Comparison of ENCODE assay signal across 10 mouse cellular contexts in the genomic region with DNA sequence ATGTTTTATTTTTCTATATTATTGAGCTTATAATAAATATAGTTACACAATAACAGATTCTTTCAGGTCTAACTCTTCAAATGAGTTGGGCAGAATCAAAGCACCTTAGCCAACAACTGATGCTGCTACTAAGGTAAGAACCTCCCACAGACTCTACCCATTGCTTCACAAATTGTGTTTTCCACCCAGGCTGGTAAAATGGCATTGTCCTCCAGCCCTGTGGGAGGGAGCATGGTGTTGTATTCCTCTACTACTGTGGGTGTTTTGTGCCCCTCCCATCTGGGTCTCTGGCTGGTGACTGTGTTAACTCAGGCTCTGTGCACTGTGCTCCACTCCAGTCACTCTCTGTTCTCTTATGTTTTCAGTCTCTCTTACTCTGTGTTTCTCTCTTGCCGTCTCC. TPM values are rescaled to one million over a fixed set of nuclear protein-coding genes. Genes with fewer than 3 reads are reported as not detected.
DNase-seq lines count a peak whose midpoint lies in the region; ATAC-seq and TF ChIP-seq lines count a peak whose summit lies in the region.
"Had no signal": no experiment of that assay in that cellular context is flagged by ENCODE, and none has a peak within 500 bp of the region (broad histone marks: within the 10 kb centered on the region; RNA-seq: fewer than 3 reads in every experiment).

No protein-coding gene starts in this region.

- intact Hi-C loops in heart, postnatal 14 days (cut with DNase I): loop anchor here (5.0 kb wide), 1 partner anchor 54 kb away; a partner anchor contains a TSS
- intact Hi-C loops in left cerebral cortex, postnatal 25 days (cut with DNase I): no loop called here

- no peak for TF ChIP-seq EP300 in heart, postnatal 0 days (IDR thresholded peaks at IDR 0.05; ENCODE audit: low read depth)

- H3K4me1 ChIP-seq in heart, postnatal 0 days (ENCODE audit: control insufficient read depth, insufficient read depth): peaks cover 33% of the 10 kb centered on the region
- H3K4me1 ChIP-seq in hindbrain, embryonic 10.5 days (replicated peaks): peaks cover 32% of the 10 kb centered on the region

- no peaks in the 10 kb centered on the region for H3K27me3 ChIP-seq in heart, postnatal 0 days (ENCODE audit: control insufficient read depth, insufficient read depth, low read length)
- no peaks in the 10 kb centered on the region for H3K27me3 ChIP-seq in hindbrain, embryonic 10.5 days (ENCODE audit: insufficient read depth, poor library complexity, severe bottlenecking)
- H3K27me3 ChIP-seq: Patski had no signal

- no peak overlapping the region for H3K9ac ChIP-seq in heart, postnatal 0 days (replicated peaks; ENCODE audit: low read depth, low read length)

- H3K4me2 ChIP-seq in heart, postnatal 0 days (ENCODE audit: low read depth, low read length): 0 out of 2 replicates have a peak overlapping the region, but pooled peaks have one; percentile 87

- DNase-seq in heart, postnatal 0 days (ENCODE audit: low spot score): no peak
- no peak for DNase-seq in heart, postnatal 14 days
- peak; percentile 64 for DNase-seq in ZHBTc4 (ENCODE audit: low read depth, low spot score)
- no peak for DNase-seq in hindbrain, embryonic 10.5 days (ENCODE audit: low spot score)
- no peak for DNase-seq in left cerebral cortex, postnatal 25 days (ENCODE audit: low spot score in 2 of 2)
- DNase-seq in spleen, adult 18-20 months: no peak
- DNase-seq in ovary, adult 18-20 months (ENCODE audit: low spot score): no peak
- DNase-seq: lung, postnatal 4 days had no signal

- peaks cover 10% of the 10 kb centered on the region for H3K36me3 ChIP-seq in heart, postnatal 0 days (replicated peaks; ENCODE audit: control insufficient read depth, insufficient read depth, low read length)
- peaks cover 19% of the 10 kb centered on the region for H3K36me3 ChIP-seq in hindbrain, embryonic 10.5 days

- WGBS in heart, postnatal 0 days: 38% methylated on average over 1 of the region's 1 CpGs
- WGBS in hindbrain, embryonic 10.5 days: 26% methylated on average over 1 of the region's 1 CpGs

- no peak for ATAC-seq in heart, postnatal 0 days (ENCODE audit: insufficient read depth, low read depth)
- ATAC-seq in megakaryocyte-erythroid progenitor cell, adult 5-6 weeks (replicated peaks; ENCODE audit: low FRiP score, low TSS enrichment, poor library complexity, severe bottlenecking): peak; percentile 24; the same call in 1 of the 2 replicates
- ATAC-seq: Patski had no signal

- H3K9me3 ChIP-seq in heart, postnatal 0 days (replicated peaks; ENCODE audit: control insufficient read depth, low read length): no peaks in the 10 kb centered on the region
- H3K9me3 ChIP-seq in hindbrain, embryonic 10.5 days: no peaks in the 10 kb centered on the region

- no peak overlapping the region for H3K27ac ChIP-seq in heart, postnatal 0 days (ENCODE audit: low read depth)
- peak overlapping the region; percentile 42; the same call in 1 of the 2 replicates for H3K27ac ChIP-seq in hindbrain, embryonic 10.5 days

- H3K4me3 ChIP-seq in heart, postnatal 0 days (ENCODE audit: low read depth, low read length): no peak overlapping the region
- peak overlapping the region; percentile 92 for H3K4me3 ChIP-seq in hindbrain, embryonic 10.5 days

- TF ChIP-seq CTCF in heart, postnatal 0 days (IDR thresholded peaks at IDR 0.05; ENCODE audit: low read depth): no peak

RNA-seq across cellular contexts. Expression of a gene that starts 2.4 kb away (rescaled TPM):
- 64.1 and 79.9 TPM in 2 replicates for total RNA-seq in heart, postnatal 0 days (2014; rRNA removed; ENCODE audit: low replicate concordance)
- 82.2 and 84.6 TPM in 2 replicates for polyA plus RNA-seq in heart, postnatal 0 days (2015; fragmentation: Nextera tagmentation; extraction: Ambion mirVana)
- total RNA-seq in heart, postnatal 14 days (2021): 10 to 100 TPM; 31.9 to 32.1 TPM
- polyA plus RNA-seq in hindbrain, embryonic 10.5 days (2016; fragmentation: Nextera tagmentation; extraction: Ambion mirVana): 95.4 and 98.4 TPM in 2 replicates
- total RNA-seq in megakaryocyte-erythroid progenitor cell, adult 5-6 weeks (2014; fragmentation: Nextera tagmentation): 63.8 and 87.8 TPM in 2 replicates
- total RNA-seq in megakaryocyte-erythroid progenitor cell, adult 5-6 weeks (2017): 70.9 and 73.3 TPM in 2 replicates
- 10 to 100 TPM; 60.0 to 71.3 TPM for total RNA-seq in left cerebral cortex, postnatal 25 days (2021)

RNA-seq across cellular contexts. Expression of a gene that starts 2.5 kb away (rescaled TPM):
- total RNA-seq in heart, postnatal 0 days (2014; rRNA removed; ENCODE audit: low replicate concordance): 8.0 and 10.7 TPM in 2 replicates
- polyA plus RNA-seq in heart, postnatal 0 days (2015; fragmentation: Nextera tagmentation; extraction: Ambion mirVana): 11.3 and 12.3 TPM in 2 replicates
- total RNA-seq in heart, postnatal 14 days (2021): 1 to 10 TPM; 2.7 to 3.2 TPM
- polyA plus RNA-seq in hindbrain, embryonic 10.5 days (2016; fragmentation: Nextera tagmentation; extraction: Ambion mirVana): 67.8 and 81.2 TPM in 2 replicates
- total RNA-seq in megakaryocyte-erythroid progenitor cell, adult 5-6 weeks (2014; fragmentation: Nextera tagmentation): 80.4 and 93.7 TPM in 2 replicates
- 82.5 and 90.6 TPM in 2 replicates for total RNA-seq in megakaryocyte-erythroid progenitor cell, adult 5-6 weeks (2017)
- total RNA-seq in left cerebral cortex, postnatal 25 days (2021): 1 to 10 TPM; 1.9 to 3.3 TPM

RNA-seq across cellular contexts. Expression of a gene that starts 49.4 kb away (rescaled TPM):
- total RNA-seq in heart, postnatal 0 days (2014; rRNA removed; ENCODE audit: low replicate concordance): not detected in 2 replicates
- polyA plus RNA-seq in heart, postnatal 0 days (2015; fragmentation: Nextera tagmentation; extraction: Ambion mirVana): 1.7 and 1.8 TPM in 2 replicates
- total RNA-seq in heart, postnatal 14 days (2021): 1 to 10 TPM; 1.1 to 3.7 TPM
- polyA plus RNA-seq in hindbrain, embryonic 10.5 days (2016; fragmentation: Nextera tagmentation; extraction: Ambion mirVana): 1.8 TPM in 1 of 2 replicates, not detected in the other
- total RNA-seq in megakaryocyte-erythroid progenitor cell, adult 5-6 weeks (2014; fragmentation: Nextera tagmentation): 37.5 and 41.1 TPM in 2 replicates
- 8.1 and 34.3 TPM in 2 replicates for total RNA-seq in megakaryocyte-erythroid progenitor cell, adult 5-6 weeks (2017)
- total RNA-seq in left cerebral cortex, postnatal 25 days (2021): 1 to 10 TPM; 1.1 TPM

RNA-seq across cellular contexts. Expression of a gene that starts 55.7 kb away (rescaled TPM):
- total RNA-seq in heart, postnatal 0 days (2014; rRNA removed; ENCODE audit: low replicate concordance): 0.97 and 4.7 TPM in 2 replicates
- polyA plus RNA-seq in heart, postnatal 0 days (2015; fragmentation: Nextera tagmentation; extraction: Ambion mirVana): 10.1 and 10.5 TPM in 2 replicates
- total RNA-seq in heart, postnatal 14 days (2021): 1 to 10 TPM; 7.3 to 9.0 TPM
- 19.0 and 19.7 TPM in 2 replicates for polyA plus RNA-seq in hindbrain, embryonic 10.5 days (2016; fragmentation: Nextera tagmentation; extraction: Ambion mirVana)
- total RNA-seq in megakaryocyte-erythroid progenitor cell, adult 5-6 weeks (2014; fragmentation: Nextera tagmentation): 22.5 and 26.2 TPM in 2 replicates
- 41.6 and 57.4 TPM in 2 replicates for total RNA-seq in megakaryocyte-erythroid progenitor cell, adult 5-6 weeks (2017)
- total RNA-seq in left cerebral cortex, postnatal 25 days (2021): 10 to 100 TPM; 13.5 to 13.9 TPM

RNA-seq across cellular contexts. Expression of a gene that starts 56.1 kb away (rescaled TPM):
- total RNA-seq in heart, postnatal 0 days (2014; rRNA removed; ENCODE audit: low replicate concordance): 8.2 and 13.1 TPM in 2 replicates
- polyA plus RNA-seq in heart, postnatal 0 days (2015; fragmentation: Nextera tagmentation; extraction: Ambion mirVana): 10.3 and 10.5 TPM in 2 replicates
- total RNA-seq in heart, postnatal 14 days (2021): 10 to 100 TPM; 11.9 to 12.0 TPM
- polyA plus RNA-seq in hindbrain, embryonic 10.5 days (2016; fragmentation: Nextera tagmentation; extraction: Ambion mirVana): 29.7 and 36.8 TPM in 2 replicates
- 62.6 and 63.2 TPM in 2 replicates for total RNA-seq in megakaryocyte-erythroid progenitor cell, adult 5-6 weeks (2014; fragmentation: Nextera tagmentation)
- total RNA-seq in megakaryocyte-erythroid progenitor cell, adult 5-6 weeks (2017): 63.8 and 121 TPM in 2 replicates
- 10 to 100 TPM; 16.1 to 16.7 TPM for total RNA-seq in left cerebral cortex, postnatal 25 days (2021)
